Mouse (Mus musculus) liver, embryonic 11.5 days (tissue): ENCODE measurements around the gene Vcp. TPM values are rescaled to one million over a fixed set of nuclear protein-coding genes. Genes with fewer than 3 reads are reported as not detected.

Experiments used
- ATAC-seq: fragments of 200-750 bp; cut with Nextera tagmentation; replicated peaks from 2 replicates; pipeline ENCODE4 v1.8.0; 2017; ENCODE audit warnings: moderate number of reproducible peaks, mild to moderate bottlenecking, moderate TSS enrichment, moderate library complexity; ENCODE audit not compliant: low FRiP score
- DNase-seq: peaks from one replicate; pipeline ENCODE4 v3.0.0-alpha.2; 2017; ENCODE audit warnings: low spot score
- H3K27ac ChIP-seq: fragments of 300-500 bp; sonication (generic); 2 replicates; pipeline ENCODE4 v1.5.1; 2014; ENCODE audit warnings: mild to moderate bottlenecking, low read depth, low read length, control low read depth
- H3K27me3 ChIP-seq: fragments of 300-500 bp; sonication (generic); replicated peaks from 2 replicates; pipeline ENCODE4 v1.6.1; 2014; ENCODE audit warnings: low read length, mixed read lengths; ENCODE audit not compliant: control insufficient read depth, insufficient read depth
- H3K36me3 ChIP-seq: fragments of 300-500 bp; sonication (generic); 2 replicates; pipeline ENCODE4 v1.6.1; 2014; ENCODE audit warnings: mild to moderate bottlenecking, low read length, moderate library complexity, mixed read lengths; ENCODE audit not compliant: control insufficient read depth, insufficient read depth
- H3K4me1 ChIP-seq: fragments of 300-500 bp; sonication (generic); replicated peaks from 2 replicates; pipeline ENCODE4 v1.6.1; 2014; ENCODE audit warnings: low read length, mixed read lengths; ENCODE audit not compliant: control insufficient read depth, insufficient read depth
- H3K4me2 ChIP-seq: fragments of 300-500 bp; sonication (generic); 2 replicates; pipeline ENCODE4 v1.6.1; 2014; ENCODE audit warnings: mild to moderate bottlenecking, control low read depth, moderate library complexity
- H3K4me3 ChIP-seq: fragments of 300-500 bp; sonication (generic); 2 replicates; pipeline ENCODE4 v1.5.1; 2014; ENCODE audit warnings: low read depth, low read length, control low read depth
- H3K9ac ChIP-seq: fragments of 300-500 bp; sonication (generic); 2 replicates; pipeline ENCODE4 v1.6.1; 2014; ENCODE audit warnings: low read depth, low read length, control low read depth
- H3K9me3 ChIP-seq: fragments of 300-500 bp; sonication (generic); 2 replicates; pipeline ENCODE4 v1.6.1; 2016; ENCODE audit warnings: low read length, inconsistent platforms, mixed read lengths; ENCODE audit not compliant: control insufficient read depth
- WGBS: fragments of 180-500 bp; shearing (Covaris S2); extraction: QIAGEN DNeasy Blood & Tissue Kit; methylation state at CpG from one replicate; pipeline ENCODE4 v1.1.7; 2014; 5-methylcytosine and 5-hydroxymethylcytosine counted together
- polyA plus RNA-seq: library from polyadenylated mRNA; unstranded; fragments of >200 nt; fragmentation: Nextera tagmentation; extraction: Ambion mirVana; gene quantifications from 2 replicates; pipeline ENCODE4 v1.2.1, GENCODE M21; 2014

Vcp gene
- polyA plus RNA-seq, 1 experiment from 2014 or later: 452 TPM

- no peak for DNase-seq
- H3K36me3 ChIP-seq: peaks cover 27% of the 10 kb centered on the region
- peaks cover 9% of the 10 kb centered on the region for H3K4me1 ChIP-seq
- no peak overlapping the region for H3K9ac ChIP-seq
- no peaks in the 10 kb centered on the region for H3K27me3 ChIP-seq
- no peak overlapping the region for H3K4me2 ChIP-seq
- WGBS: 87% methylated on average over 16 of the region's 16 CpGs
- no peaks in the 10 kb centered on the region for H3K9me3 ChIP-seq
- no peak overlapping the region for H3K27ac ChIP-seq
- ATAC-seq: no peak
- no peak overlapping the region for H3K4me3 ChIP-seq
Measured at GRCm38 (mm10) chr4:43020876-43021275, 20.6 kb upstream of the Vcp start.

GRCm38 (mm10) chr4:43019641-43020465 lies 19.5 kb upstream of the Vcp start:
- Histone ChIP-seq H3K4me2 (no peak overlapping the region), H3K4me3 (no peak overlapping the region), H3K36me3 (peaks cover 27% of the 10 kb centered on the region), H3K9ac (no peak overlapping the region), H3K4me1 (peaks cover 5% of the 10 kb centered on the region), H3K27me3 (no peaks in the 10 kb centered on the region), H3K27ac (no peak overlapping the region), H3K9me3 (no peaks in the 10 kb centered on the region)
- 70% methylated on average over 23 of the region's 23 CpGs for WGBS
- no peak for DNase-seq
- ATAC-seq: peak; percentile 56; the same call in 1 of the 2 replicates

- H3K4me3 ChIP-seq: no peak overlapping the region
- H3K4me2 ChIP-seq: no peak overlapping the region
- no peaks in the 10 kb centered on the region for H3K4me1 ChIP-seq
- WGBS: 90% methylated on average over 10 of the region's 10 CpGs
- no peaks in the 10 kb centered on the region for H3K27me3 ChIP-seq
- no peak overlapping the region for H3K9ac ChIP-seq
- DNase-seq (no peak), ATAC-seq (no peak)
- no peak overlapping the region for H3K27ac ChIP-seq
- H3K9me3 ChIP-seq: no peaks in the 10 kb centered on the region
- peaks cover 27% of the 10 kb centered on the region for H3K36me3 ChIP-seq
Measured at GRCm38 (mm10) chr4:43019176-43019575, 18.9 kb upstream of the Vcp start.

- peaks cover 27% of the 10 kb centered on the region for H3K36me3 ChIP-seq
- no peak overlapping the region for H3K4me3 ChIP-seq
- DNase-seq: no peak
- H3K27me3 ChIP-seq: no peaks in the 10 kb centered on the region
- no peaks in the 10 kb centered on the region for H3K4me1 ChIP-seq
- H3K9ac ChIP-seq: no peak overlapping the region
- WGBS: 91% methylated on average over 4 of the region's 4 CpGs
- H3K4me2 ChIP-seq: no peak overlapping the region
- ATAC-seq: no peak
- no peaks in the 10 kb centered on the region for H3K9me3 ChIP-seq
- no peak overlapping the region for H3K27ac ChIP-seq
Measured at GRCm38 (mm10) chr4:43018156-43018555, 17.8 kb upstream of the Vcp start.

- ATAC-seq (no peak), DNase-seq (no peak)
- H3K27me3 ChIP-seq: no peaks in the 10 kb centered on the region
- no peaks in the 10 kb centered on the region for H3K36me3 ChIP-seq
- 96% methylated on average over 1 of the region's 1 CpGs for WGBS
- peaks cover 3% of the 10 kb centered on the region; the same call in 1 of the 2 replicates for H3K4me1 ChIP-seq
- H3K4me3 ChIP-seq: no peak overlapping the region
- no peaks in the 10 kb centered on the region for H3K9me3 ChIP-seq
- H3K4me2 ChIP-seq: no peak overlapping the region
- H3K27ac ChIP-seq: no peak overlapping the region
- H3K9ac ChIP-seq: no peak overlapping the region
Measured at GRCm38 (mm10) chr4:43012091-43012490, 11.8 kb upstream of the Vcp start.

GRCm38 (mm10) chr4:43010161-43011038 lies 10.1 kb upstream of the Vcp start, which contains the start of gene Fancg:
Fancg (minus strand) TSS chr4:43010506.
- no peaks in the 10 kb centered on the region for H3K27me3 ChIP-seq
- under 1% methylated on average over 37 of the region's 37 CpGs for whole genome bisulfite sequencing
- peak within 1 kb of the TSS; percentile 39 for H3K27ac ChIP-seq
- H3K36me3 ChIP-seq: peaks cover 3% of the 10 kb centered on the region; the same call in 1 of the 2 replicates
- DNase-seq: peak; percentile 89
- H3K4me2 ChIP-seq: peak within 1 kb of the TSS; percentile 88
- peak; percentile 83 for ATAC-seq
- H3K4me3 ChIP-seq: peak within 1 kb of the TSS; percentile 79
- peaks cover 3% of the 10 kb centered on the region; the same call in 1 of the 2 replicates for H3K4me1 ChIP-seq
- peak within 1 kb of the TSS; percentile 79 for H3K9ac ChIP-seq
- no peaks in the 10 kb centered on the region for H3K9me3 ChIP-seq

GRCm38 (mm10) chr4:43005765-43006164 lies 5.5 kb upstream of the Vcp start:
- H3K9ac ChIP-seq: no peak overlapping the region
- H3K27ac ChIP-seq: no peak overlapping the region
- no peak for ATAC-seq
- no peaks in the 10 kb centered on the region for H3K27me3 ChIP-seq
- H3K4me3 ChIP-seq: no peak overlapping the region
- no peak overlapping the region for H3K4me2 ChIP-seq
- H3K9me3 ChIP-seq: no peaks in the 10 kb centered on the region
- 52% methylated on average over 2 of the region's 2 CpGs for WGBS
- H3K36me3 ChIP-seq: peaks cover 3% of the 10 kb centered on the region; the same call in 1 of the 2 replicates
- peaks cover 6% of the 10 kb centered on the region; the same call in 1 of the 2 replicates for H3K4me1 ChIP-seq
- DNase-seq: no peak

- no peaks in the 10 kb centered on the region for H3K27me3 ChIP-seq
- no peak overlapping the region for H3K27ac ChIP-seq
- H3K9me3 ChIP-seq: no peaks in the 10 kb centered on the region
- no peak for DNase-seq
- peaks cover 3% of the 10 kb centered on the region; the same call in 1 of the 2 replicates for H3K36me3 ChIP-seq
- H3K9ac ChIP-seq: no peak overlapping the region
- ATAC-seq: no peak
- peaks cover 7% of the 10 kb centered on the region; the same call in 1 of the 2 replicates for H3K4me1 ChIP-seq
- H3K4me3 ChIP-seq: no peak overlapping the region
- WGBS: 85% methylated on average over 3 of the region's 3 CpGs
- H3K4me2 ChIP-seq: no peak overlapping the region
Measured at GRCm38 (mm10) chr4:43004951-43005350, 4.6 kb upstream of the Vcp start.
